Mouse (Mus musculus) Patski (cell line): ENCODE results near the gene Scp2. TPM values are rescaled to one million over a fixed set of nuclear protein-coding genes. Genes with fewer than 3 reads are reported as not detected.
"Not testable (repeated sequence)": the region's sequence is repeated elsewhere in the genome, so short reads cannot be mapped to it uniquely, and the experiment has no call there.

Experiments used
- ATAC-seq: fragments of 100-300 bp; one replicate; pipeline ENCODE4 v1.8.0; 2021
- CTCF ChIA-PET: fragments of 350-600 bp; sonication (Branson Sonifier 250); formaldehyde crosslinking; loops from one replicate; lab custom pipeline; 2022; ENCODE audit warnings: inconsistent platforms; lab: Charles Lee
- POLR2A ChIA-PET: fragments of 350-600 bp; sonication (Branson Sonifier 250); formaldehyde crosslinking; loops from one replicate; lab custom pipeline; 2022; ENCODE audit warnings: antibody characterized with exemption, inconsistent platforms; lab: Charles Lee
- DNase-seq: peaks from one replicate; pipeline ENCODE4 v3.0.0-alpha.2; 2011; ENCODE audit warnings: low read depth, low spot score
- H3K27me3 ChIP-seq: fragments of 371-371 bp; one replicate; pipeline ENCODE4 v1.5.1; 2021
- CTCF ChIP-seq: fragments of 100-300 bp; IDR thresholded peaks from one replicate; pipeline ENCODE4 v1.5.1; 2021
- in situ Hi-C: fragments of 300-500 bp; cut with MboI; formaldehyde crosslinking; loops from 3 replicates; pipeline ENCODE4 v1.11.1; 2018; ENCODE audit warnings: low pct_unique_long_range_greater_than_20kb, mixed read lengths
- polyA plus RNA-seq: library from polyadenylated mRNA; unstranded; gene quantifications from one replicate; pipeline ENCODE4 v1.2.3, GENCODE M21; 2021

The Scp2 gene
- polyA plus RNA-seq, 1 experiment from 2014 or later = 105 TPM

GRCm38 (mm10) chr4:108109728-108110127 is 35.1 kb downstream of the Scp2 start:
- no peak for DNase-seq
- no peak for TF ChIP-seq CTCF
- POLR2A ChIA-PET = no interaction called here

GRCm38 (mm10) chr4:108096345-108096744 is 48.5 kb downstream of the Scp2 start, which contains the start of gene Podn:
Gene Podn (minus strand): TSS chr4:108096445.
- CTCF ChIA-PET = no interaction called here
- TF ChIP-seq CTCF = no peak
- in situ Hi-C loops = no loop called here
- ATAC-seq (no peak), DNase-seq (no peak)
- H3K27me3 ChIP-seq = no peaks in the 10 kb centered on the region
- POLR2A ChIA-PET = no interaction called here

More at GRCm38 (mm10) chr4:108109728-108110127, 35.1 kb downstream of the Scp2 start:
- no peaks in the 10 kb centered on the region for H3K27me3 ChIP-seq
- ATAC-seq = no peak
- CTCF ChIA-PET = no interaction called here
- in situ Hi-C loops = no loop called here

- POLR2A ChIA-PET = no interaction called here
- in situ Hi-C loops = no loop called here
- DNase-seq (no peak), ATAC-seq (no peak)
- TF ChIP-seq CTCF = no peak
- CTCF ChIA-PET = no interaction called here
- H3K27me3 ChIP-seq = no peaks in the 10 kb centered on the region
These were observed 51.9 kb downstream of the Scp2 start for GRCm38 (mm10) chr4:108092741-108093397.

- ATAC-seq = no peak
These were observed 60.8 kb downstream of the Scp2 start for GRCm38 (mm10) chr4:108083993-108084392.

GRCm38 (mm10) chr4:108083032-108083735 is 61.6 kb downstream of the Scp2 start:
- DNase-seq = no peak
- ChIA-PET CTCF (interaction anchor here (1.3 kb wide), 1 partner anchor 10 kb away, joined by 3 read pairs; no protein-coding TSS in a partner anchor), POLR2A (interaction anchor here (0.6 kb wide), 1 partner anchor 192 kb away, joined by 3 read pairs; no protein-coding TSS in a partner anchor)
- no peaks in the 10 kb centered on the region for H3K27me3 ChIP-seq
- ATAC-seq = no peak
- in situ Hi-C loops = no loop called here
- no peak for TF ChIP-seq CTCF

More at GRCm38 (mm10) chr4:108083993-108084392, 60.8 kb downstream of the Scp2 start:
- in situ Hi-C loops = no loop called here
- CTCF ChIA-PET = interaction anchor here (1.3 kb wide), 1 partner anchor 11 kb away, joined by 3 read pairs; no protein-coding TSS in a partner anchor
- no peak for DNase-seq
- POLR2A ChIA-PET = no interaction called here
- no peak for TF ChIP-seq CTCF
- H3K27me3 ChIP-seq = no peaks in the 10 kb centered on the region

GRCm38 (mm10) chr4:108082401-108082806 is 62.4 kb downstream of the Scp2 start:
- ChIA-PET POLR2A (no interaction called here), CTCF (no interaction called here)
- no peak for DNase-seq
- H3K27me3 ChIP-seq = no peaks in the 10 kb centered on the region
- TF ChIP-seq CTCF = no peak
- in situ Hi-C loops = no loop called here
- no peak for ATAC-seq

GRCm38 (mm10) chr4:108080876-108081275 is 63.9 kb downstream of the Scp2 start:
- TF ChIP-seq CTCF = no peak
- ChIA-PET POLR2A (no interaction called here), CTCF (no interaction called here)
- in situ Hi-C loops = no loop called here
- no peaks in the 10 kb centered on the region for H3K27me3 ChIP-seq
- DNase-seq = no peak
- no peak for ATAC-seq

GRCm38 (mm10) chr4:108079762-108080161 is 65.0 kb downstream of the Scp2 start:
- no peak for TF ChIP-seq CTCF
- ATAC-seq (no peak), DNase-seq (no peak)
- no peaks in the 10 kb centered on the region for H3K27me3 ChIP-seq
- in situ Hi-C loops = no loop called here
- POLR2A ChIA-PET = no interaction called here
- CTCF ChIA-PET = no interaction called here

- DNase-seq, POLR2A ChIA-PET, CTCF ChIA-PET, H3K27me3 ChIP-seq, ATAC-seq, in situ Hi-C loops: not testable (repeated sequence)
These were observed 65.6 kb downstream of the Scp2 start for GRCm38 (mm10) chr4:108079191-108079590.

- no peak for DNase-seq
- in situ Hi-C loops = no loop called here
- no peak for ATAC-seq
- CTCF ChIA-PET = no interaction called here
- H3K27me3 ChIP-seq = no peaks in the 10 kb centered on the region
- TF ChIP-seq CTCF = no peak
- POLR2A ChIA-PET = no interaction called here
These were observed 67.4 kb downstream of the Scp2 start for GRCm38 (mm10) chr4:108077224-108077955.
